Mouse (Mus musculus): ENCODE data around the gene Zdhhc12.

DNA sequence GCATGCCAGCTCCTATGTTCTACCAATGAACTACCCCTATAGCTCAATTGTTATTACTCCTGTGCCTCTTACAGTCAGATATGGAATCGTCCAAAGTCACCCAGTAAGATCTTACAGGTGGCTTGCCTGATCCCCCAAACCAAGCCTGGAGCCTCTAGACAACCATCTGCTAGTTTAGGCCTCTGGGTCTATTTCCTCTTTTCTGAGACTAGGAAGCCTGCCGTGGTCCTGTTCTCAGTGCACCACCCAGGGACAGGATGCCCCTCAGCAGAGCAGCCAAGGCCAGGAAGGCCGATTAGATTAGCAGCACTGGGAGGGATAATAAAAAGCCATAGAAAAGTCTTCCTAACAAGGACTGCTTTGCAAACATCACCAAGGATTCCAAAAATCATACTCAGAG lies 43.6 kb downstream of the Zdhhc12 start:
- TF ChIP-seq CTCF (IDR thresholded peaks at IDR 0.05; ENCODE audit: control insufficient read depth, insufficient read depth, insufficient read length) (no peak), MYOG (IDR thresholded peaks at IDR 0.05; ENCODE audit: control insufficient read depth, extremely low read depth, insufficient read length) (no peak), MAX (IDR thresholded peaks at IDR 0.05) (no peak), FOSL1 (IDR thresholded peaks at IDR 0.05; ENCODE audit: insufficient read depth, low read length, poor library complexity, severe bottlenecking) (no peak)
